Mouse (Mus musculus) limb, embryonic 14.5 days (tissue): ENCODE measurements around the gene Adk. TPM values are rescaled to one million over a fixed set of nuclear protein-coding genes. Genes with fewer than 3 reads are reported as not detected.
A peak's percentile ranks its signal among the peaks of the same experiment; 100 is the strongest.

Experiments
- ATAC-seq: fragments of 200-750 bp; cut with Nextera tagmentation; 2 replicates; pipeline ENCODE4 v1.8.0; 2017; ENCODE audit warnings: low read depth, moderate number of reproducible peaks, moderate TSS enrichment; ENCODE audit not compliant: low FRiP score
- DNase-seq: peaks from one replicate; pipeline ENCODE4 v3.0.0-alpha.2; 2015; ENCODE audit warnings: low spot score
- H3K27ac ChIP-seq: fragments of 300-500 bp; sonication (generic); replicated peaks from 2 replicates; pipeline ENCODE4 v1.5.1; 2014; ENCODE audit warnings: low read depth, mild to moderate bottlenecking, low read length, moderate library complexity, mixed read lengths
- H3K27me3 ChIP-seq: fragments of 300-500 bp; sonication (generic); 2 replicates; pipeline ENCODE4 v1.6.1; 2014; ENCODE audit warnings: low read length, mixed read lengths; ENCODE audit not compliant: control insufficient read depth, insufficient read depth
- H3K36me3 ChIP-seq: fragments of 300-500 bp; sonication (generic); 2 replicates; pipeline ENCODE4 v1.6.1; 2014; ENCODE audit warnings: mild to moderate bottlenecking, low read length, moderate library complexity, mixed read lengths; ENCODE audit not compliant: control insufficient read depth, insufficient read depth
- H3K4me1 ChIP-seq: fragments of 300-500 bp; sonication (generic); 2 replicates; pipeline ENCODE4 v1.6.1; 2014; ENCODE audit warnings: antibody characterized with exemption, low read length, mixed read lengths; ENCODE audit not compliant: control insufficient read depth, insufficient read depth
- H3K4me2 ChIP-seq: fragments of 300-500 bp; sonication (generic); replicated peaks from 2 replicates; pipeline ENCODE4 v1.6.1; 2014; ENCODE audit warnings: low read depth, mild to moderate bottlenecking, low read length, moderate library complexity; ENCODE audit not compliant: severe bottlenecking
- H3K4me3 ChIP-seq: fragments of 300-500 bp; sonication (generic); replicated peaks from 2 replicates; pipeline ENCODE4 v1.5.1; 2014; ENCODE audit warnings: low read length
- H3K9ac ChIP-seq: fragments of 300-500 bp; sonication (generic); 2 replicates; pipeline ENCODE4 v1.6.1; 2014; ENCODE audit warnings: mild to moderate bottlenecking, low read depth, low read length, moderate library complexity; ENCODE audit not compliant: severe bottlenecking
- H3K9me3 ChIP-seq: fragments of 300-500 bp; sonication (generic); 2 replicates; pipeline ENCODE4 v1.6.1; 2016; ENCODE audit warnings: low read length; ENCODE audit not compliant: control insufficient read depth
- POLR2A ChIP-seq: fragments of 200-500 bp; IDR thresholded peaks from 2 replicates; pipeline ENCODE4 v1.8.0; 2012; ENCODE audit warnings: inconsistent platforms, mild to moderate bottlenecking, moderate library complexity, borderline replicate concordance; ENCODE audit not compliant: insufficient read depth, insufficient read length; ENCODE audit errors: extremely low read depth
- WGBS: fragments of 180-500 bp; shearing (Covaris S2); extraction: QIAGEN DNeasy Blood & Tissue Kit; methylation state at CpG from one replicate; pipeline ENCODE4 v1.1.7; 2014; 5-methylcytosine and 5-hydroxymethylcytosine counted together
- polyA plus RNA-seq, 2 experiments: library from polyadenylated mRNA; depleted of rRNA in 1 of 2; stranded (reverse) in 1 of 2; unstranded in 1 of 2; fragments of >200 nt; fragmentation: Nextera tagmentation in 1 of 2; extraction: Ambion mirVana in 1 of 2; gene quantifications; 2 replicates each; pipeline versions ENCODE4 v1.2.1 to v1.2.3; 2012 to 2014

Gene Adk
- polyA plus RNA-seq, 2 experiments, result 55.6 to 140 TPM

DNA sequence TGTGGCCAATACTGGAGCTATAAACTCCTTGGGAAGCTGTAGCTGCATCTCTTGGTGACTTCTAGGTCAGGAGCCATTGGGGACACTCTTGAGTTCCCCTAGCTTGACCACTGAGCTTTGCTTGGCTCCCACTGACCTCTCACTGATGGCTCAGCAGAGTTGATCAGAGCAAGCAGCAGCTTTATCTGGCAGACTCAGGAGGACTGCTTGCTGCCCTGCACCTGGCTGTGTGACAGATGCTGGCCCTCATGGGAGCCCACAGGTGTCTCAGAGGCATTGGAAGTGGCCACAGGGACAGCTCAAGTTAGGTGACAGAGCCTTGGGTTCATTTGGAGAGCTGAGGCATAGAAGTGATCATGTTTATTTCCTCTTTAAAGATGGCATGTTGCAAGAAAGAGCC lies 24.8 kb upstream of the Adk start:
- H3K4me1 ChIP-seq, result peaks cover 3% of the 10 kb centered on the region; the same call in 1 of the 2 replicates
- no peak for TF ChIP-seq POLR2A
- no peaks in the 10 kb centered on the region for H3K27me3 ChIP-seq
- no peak overlapping the region for H3K27ac ChIP-seq
- H3K4me3 ChIP-seq, result no peak overlapping the region
- H3K9ac ChIP-seq, result no peak overlapping the region
- no peak for ATAC-seq
- DNase-seq, result no peak
- H3K4me2 ChIP-seq, result no peak overlapping the region
- H3K36me3 ChIP-seq, result peaks cover 66% of the 10 kb centered on the region
- H3K9me3 ChIP-seq, result no peaks in the 10 kb centered on the region

DNA sequence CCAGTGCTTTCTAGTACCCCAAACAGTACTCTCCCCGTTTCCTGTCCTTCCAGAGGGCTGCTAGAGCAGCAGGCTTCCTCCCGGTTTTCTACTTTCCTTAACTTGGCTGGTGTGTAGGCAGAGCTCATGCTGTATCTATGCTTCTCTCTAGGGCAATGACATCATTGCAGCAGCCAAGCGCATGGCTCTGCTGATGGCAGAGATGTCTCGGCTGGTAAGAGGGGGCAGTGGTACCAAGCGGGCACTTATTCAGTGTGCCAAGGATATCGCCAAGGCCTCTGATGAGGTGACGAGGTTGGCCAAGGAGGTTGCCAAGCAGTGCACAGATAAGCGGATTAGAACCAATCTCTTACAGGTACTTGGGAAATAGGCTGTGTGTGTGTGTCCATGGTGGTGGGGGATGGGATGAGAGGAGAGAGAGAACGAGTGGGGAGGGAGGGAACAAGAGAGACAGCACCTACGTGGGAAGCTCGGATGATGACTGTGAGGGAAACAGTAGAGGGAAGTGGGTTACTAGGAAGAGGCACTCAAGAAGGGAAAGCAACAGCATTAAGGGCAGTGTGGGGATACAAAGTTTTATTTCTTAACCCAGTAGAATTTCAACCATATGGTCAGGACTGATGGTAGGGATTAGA lies 23.2 kb upstream of the Adk start:
- Histone ChIP-seq H3K4me3 (no peak overlapping the region), H3K9ac (no peak overlapping the region), H3K36me3 (peaks cover 61% of the 10 kb centered on the region), H3K27me3 (no peaks in the 10 kb centered on the region), H3K4me1 (peaks cover 3% of the 10 kb centered on the region; the same call in 1 of the 2 replicates), H3K9me3 (no peaks in the 10 kb centered on the region), H3K27ac (no peak overlapping the region), H3K4me2 (no peak overlapping the region)
- no peak for TF ChIP-seq POLR2A
- ATAC-seq (no peak), DNase-seq (no peak)
- 90% methylated on average over 11 of the region's 11 CpGs for WGBS

DNA sequence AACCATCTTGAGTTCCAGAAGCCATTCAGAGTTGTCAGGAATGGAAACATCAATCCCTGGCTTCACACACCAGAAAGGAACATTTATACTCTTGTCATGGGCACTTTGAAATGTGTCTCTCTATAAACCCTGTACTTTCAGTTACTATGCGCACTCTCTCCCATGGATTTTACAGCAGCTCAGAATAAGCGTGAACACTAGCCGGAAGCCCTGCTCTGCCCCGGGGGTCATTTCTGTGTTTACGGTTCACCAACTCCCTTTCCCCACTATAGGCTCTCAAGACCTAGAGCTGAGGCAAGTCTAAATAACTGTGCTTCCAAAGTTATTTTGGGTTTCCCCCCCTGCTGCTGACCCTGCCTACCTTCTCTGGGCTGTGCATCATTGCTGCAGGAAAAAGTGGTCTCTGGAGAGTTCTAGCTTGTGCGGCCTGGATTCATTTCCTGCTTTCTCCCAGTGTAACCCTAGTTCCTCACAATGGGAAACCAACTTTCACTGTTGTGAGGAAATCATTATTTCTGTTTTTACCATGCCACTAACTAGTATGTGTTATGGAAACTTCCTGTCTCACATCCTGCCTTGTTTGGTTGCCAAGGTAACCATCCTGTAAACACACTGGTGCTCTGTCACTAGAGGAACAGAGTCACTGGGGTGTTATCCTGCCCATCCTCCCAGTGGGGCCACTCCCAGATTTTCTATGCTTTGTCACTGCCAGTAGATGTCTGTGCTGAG lies 20.4 kb upstream of the Adk start:
- Histone ChIP-seq H3K27ac (peak overlapping the region; percentile 48), H3K9me3 (no peaks in the 10 kb centered on the region), H3K27me3 (no peaks in the 10 kb centered on the region), H3K36me3 (peaks cover 55% of the 10 kb centered on the region), H3K9ac (no peak overlapping the region), H3K4me1 (peaks cover 3% of the 10 kb centered on the region; the same call in 1 of the 2 replicates), H3K4me2 (no peak overlapping the region), H3K4me3 (no peak overlapping the region)
- no peak for TF ChIP-seq POLR2A
- WGBS, result 36% methylated on average over 6 of the region's 6 CpGs
- peak; percentile 49 for DNase-seq
- ATAC-seq, result peak; percentile 72

DNA sequence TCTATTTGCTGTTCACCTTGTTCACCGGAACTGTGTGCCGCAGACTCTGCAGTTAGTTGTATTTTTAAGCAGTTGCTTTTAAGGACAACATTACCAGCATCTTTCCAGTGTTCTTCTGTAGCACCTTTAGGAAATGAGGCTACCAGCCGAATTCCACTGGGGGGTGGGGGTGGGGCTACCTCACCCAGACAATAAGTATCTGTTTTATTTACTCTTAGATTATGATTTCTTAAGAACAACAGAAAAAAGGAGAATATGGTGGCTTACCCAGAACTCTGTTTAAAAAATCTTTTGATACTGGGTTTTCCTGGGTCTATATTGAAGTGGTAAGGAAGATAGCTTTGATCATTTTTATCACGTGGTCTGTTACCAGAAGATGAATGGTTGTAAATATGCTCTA lies 18.1 kb upstream of the Adk start:
- Histone ChIP-seq H3K9ac (no peak overlapping the region), H3K27me3 (no peaks in the 10 kb centered on the region), H3K4me3 (no peak overlapping the region), H3K27ac (no peak overlapping the region), H3K4me2 (no peak overlapping the region), H3K4me1 (peaks cover 3% of the 10 kb centered on the region; the same call in 1 of the 2 replicates), H3K9me3 (no peaks in the 10 kb centered on the region), H3K36me3 (peaks cover 57% of the 10 kb centered on the region)
- WGBS, result 92% methylated on average over 4 of the region's 4 CpGs
- ATAC-seq, result no peak
- no peak for TF ChIP-seq POLR2A
- DNase-seq, result no peak

DNA sequence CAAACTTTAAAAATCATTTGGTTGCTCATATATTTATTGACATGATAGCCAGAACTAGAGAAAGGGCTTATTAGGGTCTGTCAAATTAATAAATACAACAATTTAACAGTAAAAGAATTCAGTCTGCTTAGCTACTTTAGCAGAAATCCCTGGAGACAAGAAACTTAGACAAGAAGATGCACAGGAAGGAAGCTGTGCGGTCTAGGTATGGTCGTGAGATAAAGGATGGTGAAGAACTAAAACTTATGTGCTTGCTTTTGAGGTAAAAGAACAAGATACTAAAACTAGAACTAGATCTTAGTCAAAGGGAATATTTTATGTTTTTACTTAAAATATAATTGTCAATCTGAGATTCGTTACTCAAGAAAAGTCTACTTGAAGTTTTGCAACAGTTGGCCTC lies 17.6 kb upstream of the Adk start:
- H3K9ac ChIP-seq, result no peak overlapping the region
- H3K9me3 ChIP-seq, result no peaks in the 10 kb centered on the region
- peaks cover 3% of the 10 kb centered on the region; the same call in 1 of the 2 replicates for H3K4me1 ChIP-seq
- H3K27me3 ChIP-seq, result no peaks in the 10 kb centered on the region
- DNase-seq (no peak), ATAC-seq (no peak)
- H3K4me3 ChIP-seq, result no peak overlapping the region
- TF ChIP-seq POLR2A, result no peak
- 88% methylated on average over 3 of the region's 3 CpGs for WGBS
- H3K36me3 ChIP-seq, result peaks cover 59% of the 10 kb centered on the region
- no peak overlapping the region for H3K27ac ChIP-seq
- H3K4me2 ChIP-seq, result no peak overlapping the region

DNA sequence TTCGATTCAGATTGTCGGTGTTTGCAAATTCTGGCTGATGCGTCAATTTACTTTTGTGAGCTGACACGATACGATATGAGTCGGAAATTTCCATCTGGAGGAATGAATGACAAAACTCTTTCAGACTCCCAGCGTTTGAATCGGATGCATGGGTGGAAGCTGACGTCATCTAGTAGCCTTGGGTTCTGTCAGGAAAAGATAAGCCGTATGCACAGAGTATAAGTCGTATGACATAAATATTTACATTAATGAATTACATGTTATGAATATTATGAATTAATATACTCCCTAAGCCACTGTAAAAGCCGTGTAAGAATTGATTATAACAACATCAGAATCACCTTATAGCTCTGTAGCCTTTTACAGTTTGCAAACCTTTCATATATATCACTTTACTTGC lies 13.3 kb upstream of the Adk start:
- Histone ChIP-seq H3K4me3 (no peak overlapping the region), H3K27ac (no peak overlapping the region), H3K4me2 (no peak overlapping the region), H3K36me3 (peaks cover 45% of the 10 kb centered on the region), H3K9me3 (no peaks in the 10 kb centered on the region), H3K4me1 (no peaks in the 10 kb centered on the region), H3K27me3 (no peaks in the 10 kb centered on the region), H3K9ac (no peak overlapping the region)
- no peak for DNase-seq
- TF ChIP-seq POLR2A, result no peak
- 93% methylated on average over 12 of the region's 12 CpGs for WGBS
- no peak for ATAC-seq
